Mouse (Mus musculus) liver, adult 2 months (tissue): ENCODE measurements around the gene Ankrd1. TPM values are rescaled to one million over a fixed set of nuclear protein-coding genes. Genes with fewer than 3 reads are reported as not detected.

ENCODE experiments used
- DNase-seq: peaks from one replicate; pipeline ENCODE4 v3.0.0-alpha.2; 2011; ENCODE audit warnings: low read depth, low spot score; ENCODE audit errors: extremely low read depth
- H3K27ac ChIP-seq: fragments of 200-500 bp; replicated peaks from 2 replicates; pipeline ENCODE4 v1.5.1; 2012; ENCODE audit warnings: low read depth, mild to moderate bottlenecking, control low read depth, inconsistent platforms, low read length; ENCODE audit not compliant: insufficient read depth
- H3K27me3 ChIP-seq: fragments of 200-500 bp; 2 replicates; pipeline ENCODE4 v1.6.1; 2012; ENCODE audit warnings: mild to moderate bottlenecking, moderate library complexity, low read length, inconsistent platforms; ENCODE audit not compliant: control insufficient read depth, insufficient read depth
- H3K36me3 ChIP-seq: fragments of 200-500 bp; 2 replicates; pipeline ENCODE4 v1.6.1; 2012; ENCODE audit warnings: low read length, inconsistent platforms; ENCODE audit not compliant: control insufficient read depth, insufficient read depth
- H3K4me1 ChIP-seq: fragments of 200-500 bp; 2 replicates; pipeline ENCODE4 v1.6.1; 2011; ENCODE audit warnings: low read length; ENCODE audit not compliant: control insufficient read depth, insufficient read depth
- H3K4me3 ChIP-seq: fragments of 200-500 bp; 2 replicates; pipeline ENCODE4 v1.5.1; 2011; ENCODE audit warnings: low read depth, mild to moderate bottlenecking, control low read depth, low read length, moderate library complexity; ENCODE audit not compliant: insufficient read depth
- H3K79me2 ChIP-seq: fragments of 200-500 bp; 2 replicates; pipeline ENCODE4 v1.6.1; 2012; ENCODE audit warnings: inconsistent platforms, mild to moderate bottlenecking, low read length, moderate library complexity; ENCODE audit not compliant: control insufficient read depth, insufficient read depth
- H3K9ac ChIP-seq: fragments of 200-500 bp; 2 replicates; pipeline ENCODE4 v1.6.1; 2012; ENCODE audit warnings: low read depth, mild to moderate bottlenecking, control low read depth, inconsistent platforms, low read length
- CTCF ChIP-seq: fragments of 200-500 bp; IDR thresholded peaks from 2 replicates; pipeline ENCODE4 v1.5.1; 2011; ENCODE audit warnings: low read depth, low read length, control low read depth
- POLR2A ChIP-seq: fragments of 200-500 bp; IDR thresholded peaks from 2 replicates; pipeline ENCODE4 v1.6.1; 2011; ENCODE audit warnings: low read length, control low read depth; ENCODE audit not compliant: insufficient read depth; ENCODE audit errors: extremely low read depth
- WGBS: fragments of 180-500 bp; shearing (Covaris S2); methylation state at CpG from one replicate; pipeline ENCODE4 v1.1.7; 2018; 5-methylcytosine and 5-hydroxymethylcytosine counted together
- polyA plus RNA-seq: library from polyadenylated mRNA; depleted of rRNA; stranded (reverse); fragments of >200 nt; gene quantifications from 2 replicates; pipeline ENCODE4 v1.2.3, GENCODE M21; 2012; rRNA removed
- total RNA-seq: library from RNA; depleted of rRNA; stranded (reverse); fragments of >200 nt; gene quantifications from 2 replicates; pipeline ENCODE4 v1.2.3, GENCODE M21; 2014; rRNA removed

Gene Ankrd1
- total and polyA plus RNA-seq, 2 experiments: 0.09 to 0.11 TPM

- H3K36me3 ChIP-seq: peaks cover 6% of the 10 kb centered on the region
- peak; percentile 80 for DNase-seq
- H3K27me3 ChIP-seq: no peaks in the 10 kb centered on the region
- peak within 1 kb of the TSS; percentile 85 for H3K4me3 ChIP-seq
- H3K79me2 ChIP-seq: peaks cover 5% of the 10 kb centered on the region; the same call in 1 of the 2 replicates
- H3K27ac ChIP-seq: peak within 1 kb of the TSS; percentile 36; the same call in 1 of the 2 replicates
- peak within 1 kb of the TSS; percentile 82 for H3K9ac ChIP-seq
- no peaks in the 10 kb centered on the region; the same call in 1 of the 2 replicates for H3K4me1 ChIP-seq
- TF ChIP-seq POLR2A (peak; percentile 31; the same call in 1 of the 2 replicates), CTCF (no peak)
- WGBS: 3% methylated on average over 34 of the region's 34 CpGs
Measured at GRCm38 (mm10) chr19:36083262-36084225, 36.4 kb downstream of the Ankrd1 start, which contains the start of gene Rpp30. Rpp30 (plus strand) TSS chr19:36083716.

DNA sequence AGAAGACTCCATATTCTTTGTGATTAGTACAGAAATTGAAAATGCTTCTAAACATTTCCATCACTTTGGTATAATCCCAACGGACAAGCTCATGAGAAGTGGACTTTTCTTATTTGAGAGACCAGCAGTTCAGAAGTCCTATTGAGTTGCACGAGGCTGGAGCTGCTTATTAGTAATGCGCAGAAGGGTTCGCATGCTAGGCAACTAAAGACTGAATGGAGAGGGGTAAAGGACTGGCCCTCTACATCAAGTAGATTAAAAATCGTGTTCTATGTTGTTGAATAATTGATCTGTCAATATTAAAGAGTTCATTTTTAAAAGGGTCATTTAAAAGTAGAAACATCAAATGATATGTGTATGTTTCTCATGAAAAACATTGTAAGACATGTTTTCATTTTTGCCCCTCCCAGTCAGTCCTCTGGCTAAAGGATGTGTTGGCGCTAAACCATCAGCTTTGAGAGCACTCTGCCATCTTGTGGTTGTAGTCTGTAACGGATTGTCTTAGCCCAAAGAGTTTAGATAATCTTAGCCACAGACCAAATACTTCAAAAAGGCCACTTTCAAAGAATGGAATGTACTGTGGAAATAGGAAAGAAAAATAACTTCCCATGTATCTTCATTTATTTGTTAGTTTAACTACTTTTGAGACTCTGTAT is 37.2 kb downstream of the Ankrd1 start:
- 52% methylated on average over 7 of the region's 7 CpGs for WGBS
- TF ChIP-seq CTCF (peak; percentile 63), POLR2A (no peak)
- Histone ChIP-seq H3K27me3 (0 out of 2 replicates have a peak, but pooled peaks cover under 1% of the 10 kb centered on the region), H3K4me1 (no peaks in the 10 kb centered on the region; the same call in 1 of the 2 replicates), H3K36me3 (no peaks in the 10 kb centered on the region), H3K9ac (no peak overlapping the region), H3K4me3 (peak overlapping the region; percentile 29; the same call in 1 of the 2 replicates), H3K27ac (no peak overlapping the region; the same call in 1 of the 2 replicates), H3K79me2 (peaks cover 5% of the 10 kb centered on the region; the same call in 1 of the 2 replicates)
- DNase-seq: peak; percentile 68

GRCm38 (mm10) chr19:36062801-36063529 is 56.9 kb downstream of the Ankrd1 start:
- DNase-seq: no peak
- Histone ChIP-seq H3K4me3 (no peak overlapping the region), H3K27ac (no peak overlapping the region), H3K36me3 (no peaks in the 10 kb centered on the region), H3K9ac (no peak overlapping the region), H3K27me3 (no peaks in the 10 kb centered on the region), H3K79me2 (no peaks in the 10 kb centered on the region), H3K4me1 (no peaks in the 10 kb centered on the region)
- WGBS: 68% methylated on average over 2 of the region's 2 CpGs
- TF ChIP-seq CTCF (0 out of 2 replicates have a peak, but pooled peaks have one; percentile 18), POLR2A (no peak)

Other genes starting within 250 kb of the Ankrd1 start
- gene Htr7, start 62.6 kb downstream of the Ankrd1 start, total RNA-seq: 0.07 and 0.09 TPM in 2 replicates
- 0.06 TPM in 1 of 2 replicates, not detected in the other for gene Htr7, start 62.6 kb downstream of the Ankrd1 start, polyA plus RNA-seq
- 9.1 and 10.8 TPM in 2 replicates for gene Rpp30, start 36.4 kb downstream of the Ankrd1 start, total RNA-seq
- gene Rpp30, start 36.4 kb downstream of the Ankrd1 start, polyA plus RNA-seq: 1.3 and 1.9 TPM in 2 replicates
- gene Pcgf5, start 228.2 kb upstream of the Ankrd1 start, total RNA-seq: 13.8 and 14.2 TPM in 2 replicates
- 3.1 and 3.9 TPM in 2 replicates for gene Pcgf5, start 228.2 kb upstream of the Ankrd1 start, polyA plus RNA-seq